Mouse (Mus musculus): ENCODE measurements around the gene Tnxb.

Gene Tnxb

GRCm38 (mm10) chr17:34659181-34659896 is 11.0 kb upstream of the Tnxb start:
- DNase-seq (ENCODE audit: low spot score in 2 of 2), result no peak

GRCm38 (mm10) chr17:34659897-34660214 is 10.5 kb upstream of the Tnxb start:
- no peak for DNase-seq (ENCODE audit: low spot score in 2 of 2)

DNA sequence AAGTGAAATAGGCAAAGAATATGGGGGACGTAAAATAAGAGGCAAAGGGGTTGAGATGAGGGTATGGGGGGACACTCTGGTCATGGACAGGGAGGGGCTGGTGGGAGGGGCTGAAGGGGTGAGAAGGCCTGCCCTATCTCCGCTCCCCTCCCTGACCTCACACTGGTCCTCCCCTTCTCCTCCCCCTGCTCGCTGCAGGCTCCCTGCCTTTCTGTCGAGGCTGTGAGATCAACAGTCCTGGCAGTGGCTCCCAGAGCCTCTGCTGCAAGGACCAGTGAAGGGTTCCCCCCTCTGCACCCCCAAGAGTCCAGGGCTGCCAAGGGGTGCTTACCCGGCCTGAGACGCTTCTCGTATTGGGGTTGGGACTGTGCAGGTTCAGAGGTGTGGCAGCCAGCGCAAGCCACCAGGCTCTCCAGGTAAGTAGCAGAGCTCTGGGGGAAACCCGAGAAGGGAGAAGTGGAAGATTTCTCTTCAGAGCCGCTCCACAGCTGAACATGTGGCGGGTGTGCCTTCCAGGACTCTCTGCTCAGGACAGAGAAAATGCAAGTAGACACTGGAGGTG is 10.0 kb upstream of the Tnxb start:
- DNase-seq (ENCODE audit: low spot score in 2 of 2), result no peak

DNA sequence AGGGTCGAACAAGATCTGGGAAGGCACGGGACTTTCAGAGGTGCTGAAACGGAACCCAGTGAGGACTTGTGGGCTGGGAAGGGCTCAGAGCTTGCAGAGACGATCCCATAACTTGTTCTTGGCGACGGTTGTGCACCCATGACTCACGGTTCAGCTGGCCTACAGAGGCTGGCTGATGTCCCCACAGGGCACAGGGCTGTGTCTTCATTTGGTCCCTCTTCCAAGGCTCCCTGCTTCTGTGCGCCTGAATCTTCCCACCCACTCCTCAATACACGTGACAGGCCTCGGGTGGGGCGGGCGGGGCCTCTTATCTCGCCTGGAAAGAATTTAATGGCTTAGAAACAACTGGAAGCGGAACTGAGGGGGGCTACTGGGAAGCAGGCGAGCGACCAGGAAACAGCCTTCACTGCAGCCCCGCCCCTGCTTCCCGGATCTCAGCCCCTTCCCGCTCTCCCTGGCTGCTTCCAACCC is 9.2 kb upstream of the Tnxb start:
- no peak for DNase-seq (ENCODE audit: low spot score in 2 of 2)

- DNase-seq (ENCODE audit: low spot score in 2 of 2), result no peak
Observed at GRCm38 (mm10) chr17:34662468-34662867, 7.9 kb upstream of the Tnxb start.

DNA sequence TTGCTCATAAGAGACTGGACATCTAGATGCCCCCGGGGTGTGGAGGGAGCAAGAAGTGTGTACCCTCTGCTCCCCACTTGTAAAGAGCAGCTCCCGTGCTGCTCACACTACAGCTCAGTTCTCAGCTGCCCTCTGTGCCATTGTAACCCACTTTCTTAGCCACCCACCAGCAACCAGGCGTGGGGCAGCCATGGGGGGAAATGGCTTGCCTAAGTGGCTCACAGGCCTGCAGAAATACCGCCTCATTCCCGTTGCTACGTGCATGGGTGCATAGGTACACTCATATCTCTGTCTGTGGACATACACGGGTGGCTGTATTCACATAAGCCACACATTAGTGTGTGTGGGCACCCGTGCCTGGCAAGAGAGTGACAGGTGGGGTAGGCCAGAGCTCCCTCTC is 7.4 kb upstream of the Tnxb start:
- DNase-seq (ENCODE audit: low spot score in 2 of 2), result no peak

DNA sequence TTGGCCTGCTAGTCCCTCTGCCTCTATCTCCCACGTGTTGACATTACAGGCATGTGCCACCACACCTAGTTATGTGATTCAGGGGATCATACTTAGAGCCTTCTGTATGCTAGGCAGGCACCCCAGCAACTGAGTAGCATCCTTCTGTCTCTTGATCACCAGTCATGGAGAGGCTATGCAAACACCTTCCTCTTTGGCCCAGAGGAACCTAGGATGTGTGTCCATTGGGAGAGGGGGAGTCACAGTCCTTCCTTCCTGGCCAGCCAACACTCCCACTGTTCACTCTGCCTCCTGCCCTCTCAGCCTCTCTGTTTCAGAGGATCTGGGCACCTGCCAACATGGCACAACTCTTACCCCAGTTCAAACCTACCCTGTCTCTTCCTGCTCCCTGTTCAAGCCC is 6.8 kb upstream of the Tnxb start:
- DNase-seq (ENCODE audit: low spot score in 2 of 2), result no peak

GRCm38 (mm10) chr17:34664472-34664871 is 5.9 kb upstream of the Tnxb start:
- DNase-seq (ENCODE audit: low spot score in 2 of 2), result no peak

- DNase-seq (ENCODE audit: low spot score in 2 of 2), result no peak
Observed at GRCm38 (mm10) chr17:34671151-34672066, 1.1 kb downstream of the Tnxb start.

DNA sequence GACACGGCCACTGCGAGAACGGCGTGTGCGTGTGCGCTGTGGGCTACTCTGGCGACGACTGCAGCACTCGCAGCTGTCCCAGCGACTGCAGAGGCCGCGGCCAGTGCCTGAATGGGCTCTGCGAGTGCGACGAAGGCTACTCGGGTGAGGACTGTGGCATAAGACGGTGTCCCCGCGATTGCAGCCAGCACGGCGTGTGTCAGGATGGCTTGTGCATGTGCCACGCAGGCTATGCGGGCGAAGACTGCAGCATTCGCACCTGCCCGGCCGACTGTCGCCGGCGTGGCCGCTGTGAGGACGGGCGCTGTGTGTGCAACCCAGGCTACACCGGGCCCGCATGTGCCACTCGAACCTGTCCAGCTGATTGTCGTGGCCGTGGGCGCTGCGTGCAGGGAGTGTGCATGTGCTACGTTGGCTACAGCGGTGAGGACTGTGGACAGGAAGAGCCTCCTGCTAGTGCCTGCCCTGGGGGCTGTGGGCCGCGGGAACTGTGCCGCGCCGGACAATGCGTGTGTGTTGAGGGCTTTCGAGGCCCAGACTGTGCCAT is 2.0 kb downstream of the Tnxb start:
- DNase-seq (ENCODE audit: low spot score in 2 of 2), result no peak

- DNase-seq (ENCODE audit: low spot score in 2 of 2), result no peak
Observed at GRCm38 (mm10) chr17:34673139-34673538, 2.8 kb downstream of the Tnxb start.

- no peak for DNase-seq (ENCODE audit: low spot score in 2 of 2)
Observed at GRCm38 (mm10) chr17:34674524-34675204, 4.3 kb downstream of the Tnxb start.

DNA sequence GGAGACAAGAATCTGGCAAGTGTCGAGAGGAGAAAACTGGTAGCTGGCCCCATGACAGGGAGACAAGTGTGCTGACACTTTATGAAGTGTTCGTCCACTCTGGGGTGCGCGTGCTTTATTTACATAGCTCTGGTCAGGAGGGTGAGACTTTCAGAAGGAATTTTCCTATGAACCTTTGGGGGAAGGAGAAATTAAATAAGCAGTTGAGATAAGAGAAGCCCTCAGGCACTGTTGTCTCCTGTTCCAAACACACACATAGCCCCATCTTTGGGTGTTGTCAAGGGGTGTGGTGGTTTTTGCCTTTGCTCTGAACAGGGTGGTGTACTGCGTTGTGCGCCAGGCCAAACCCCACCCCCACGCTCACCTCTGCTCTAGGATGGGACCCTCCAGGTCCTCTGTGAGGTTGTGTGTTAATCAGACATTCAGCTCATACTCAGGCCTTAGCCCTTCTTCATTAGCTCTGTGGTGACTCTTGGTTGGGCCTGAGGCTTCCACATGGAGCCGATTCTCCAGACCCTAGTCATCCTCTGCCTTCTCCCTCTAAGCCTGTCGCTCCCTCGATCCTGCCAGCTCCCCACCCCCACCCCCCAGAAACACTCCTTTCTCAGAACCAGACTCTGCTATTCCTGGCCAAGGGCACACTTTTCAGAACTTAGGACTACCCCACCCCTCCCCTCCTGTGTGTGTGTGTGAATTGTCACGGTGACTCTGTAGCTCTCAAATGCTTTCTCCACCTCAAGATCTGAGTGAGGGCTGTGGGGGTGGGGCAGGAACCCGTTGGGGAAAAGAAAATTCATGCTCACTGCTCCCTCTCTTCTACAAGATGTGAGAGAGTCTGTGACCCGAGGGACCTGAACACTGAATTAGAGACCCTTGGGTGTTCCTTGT is 5.1 kb downstream of the Tnxb start:
- no peak for DNase-seq (ENCODE audit: low spot score in 2 of 2)

- no peak for DNase-seq (ENCODE audit: low spot score in 2 of 2)
Observed at GRCm38 (mm10) chr17:34676093-34676460, 5.7 kb downstream of the Tnxb start.

GRCm38 (mm10) chr17:34676671-34677070 is 6.3 kb downstream of the Tnxb start:
- no peak for DNase-seq (ENCODE audit: low spot score in 2 of 2)

DNA sequence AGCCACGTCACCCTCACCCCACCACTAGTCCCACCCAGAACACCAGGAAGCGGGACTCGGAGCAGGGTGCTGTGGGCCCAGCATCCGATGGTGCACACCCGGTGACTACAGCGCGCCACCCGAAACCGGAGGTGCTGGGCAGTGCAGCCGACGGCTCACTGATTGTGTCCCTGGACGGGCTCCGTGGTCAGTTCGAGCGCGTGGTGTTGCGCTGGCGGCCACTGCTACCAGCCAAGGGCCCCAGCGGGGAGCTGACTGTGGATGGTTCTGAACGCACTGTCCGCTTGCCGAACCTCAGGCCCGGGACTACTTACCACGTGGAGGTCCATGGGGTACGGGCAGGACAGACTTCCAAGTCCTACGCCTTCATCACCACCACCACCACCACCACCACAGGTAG is 9.9 kb downstream of the Tnxb start:
- DNase-seq (ENCODE audit: low spot score in 2 of 2), result no peak

DNA sequence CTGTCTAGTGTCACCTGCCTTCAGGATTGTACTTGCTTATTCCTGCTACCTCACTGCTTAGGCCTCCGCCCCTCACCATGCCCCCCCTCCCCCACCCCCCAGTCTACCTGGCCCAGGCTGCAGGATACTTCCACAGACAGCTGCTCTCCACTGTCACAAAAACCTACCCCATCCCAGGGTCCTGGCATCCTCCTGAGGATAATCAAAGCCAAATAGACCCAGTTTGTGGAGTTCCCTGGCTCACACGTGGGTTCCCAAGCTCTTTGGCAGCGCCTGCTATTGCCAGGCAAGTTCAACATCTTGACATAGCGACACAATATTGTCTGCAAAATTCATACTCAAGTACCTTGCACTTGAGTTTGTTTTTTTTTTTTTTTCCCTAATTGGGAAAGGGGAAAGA is 10.3 kb downstream of the Tnxb start:
- DNase-seq (ENCODE audit: low spot score in 2 of 2), result no peak

GRCm38 (mm10) chr17:34681132-34681571 is 10.8 kb downstream of the Tnxb start:
- DNase-seq (ENCODE audit: low spot score in 2 of 2), result no peak

- DNase-seq (ENCODE audit: low spot score in 2 of 2), result no peak
Observed at GRCm38 (mm10) chr17:34681881-34682536, 11.7 kb downstream of the Tnxb start.

DNA sequence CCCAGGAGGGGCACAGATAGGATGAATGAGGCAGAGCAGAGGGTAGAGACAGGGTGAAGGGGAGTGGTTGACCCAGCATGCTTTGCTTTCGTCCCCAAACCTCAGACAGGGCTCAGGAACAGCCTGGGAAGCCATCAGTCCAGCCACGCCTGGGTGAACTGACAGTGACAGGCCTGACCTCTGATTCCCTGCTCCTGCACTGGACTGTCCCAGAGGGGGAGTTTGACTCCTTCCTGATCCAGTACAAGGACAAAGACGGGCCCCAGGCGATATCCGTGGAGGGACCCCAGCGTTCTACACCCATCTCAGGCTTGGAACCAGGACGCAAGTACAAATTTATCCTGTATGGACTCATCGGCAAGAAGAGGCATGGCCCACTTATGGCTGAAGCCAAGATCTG is 12.8 kb downstream of the Tnxb start:
- DNase-seq (ENCODE audit: low spot score in 2 of 2), result no peak

All from right cerebral cortex, adult 2 months (tissue).